Mouse (Mus musculus) heart, postnatal 25 days (tissue): ENCODE measurements around the gene Tmco1. TPM values are rescaled to one million over a fixed set of nuclear protein-coding genes. Genes with fewer than 3 reads are reported as not detected.

ENCODE experiments used
- DNase-seq: peaks from one replicate; pipeline ENCODE4 v3.0.0; 2022; ENCODE audit warnings: low spot score
- intact Hi-C: fragments of 180-260 bp; cut with DNase I; formaldehyde crosslinking; loops from one replicate; pipeline ENCODE4 v1.15.1; 2025
- total RNA-seq, 2 experiments: library from RNA; stranded (reverse); gene quantifications; 2 replicates each; pipeline ENCODE4 v1.2.3; 2021

Tmco1 gene
- total RNA-seq = 10 to 100 TPM; 87.3 to 94.7 TPM

GRCm38 (mm10) chr1:167308261-167309054 lies at the start of gene Tmco1:
TSS of gene Tmco1 (plus strand) at chr1:167308378.
- intact Hi-C loops = loop anchor here (2.0 kb wide), 1 partner anchor 22 kb away; no protein-coding TSS in a partner anchor
- DNase-seq = peak; percentile 93

GRCm38 (mm10) chr1:167259702-167260101 lies 48.5 kb upstream of the Tmco1 start:
- no peak for DNase-seq
- intact Hi-C loops = no loop called here

GRCm38 (mm10) chr1:167261750-167262149 lies 46.4 kb upstream of the Tmco1 start:
- no peak for DNase-seq
- intact Hi-C loops = no loop called here

- intact Hi-C loops = no loop called here
- DNase-seq = no peak
Observed at GRCm38 (mm10) chr1:167262489-167263041, 45.6 kb upstream of the Tmco1 start.

GRCm38 (mm10) chr1:167265366-167265765 lies 42.8 kb upstream of the Tmco1 start:
- intact Hi-C loops = no loop called here
- DNase-seq = no peak

- intact Hi-C loops = no loop called here
- no peak for DNase-seq
Observed at GRCm38 (mm10) chr1:167266720-167267119, 41.5 kb upstream of the Tmco1 start.

GRCm38 (mm10) chr1:167268360-167269063 lies 39.7 kb upstream of the Tmco1 start:
- intact Hi-C loops = no loop called here
- DNase-seq = no peak

GRCm38 (mm10) chr1:167269350-167269811 lies 38.8 kb upstream of the Tmco1 start:
- no peak for DNase-seq
- intact Hi-C loops = no loop called here

GRCm38 (mm10) chr1:167269856-167270270 lies 38.3 kb upstream of the Tmco1 start:
- intact Hi-C loops = no loop called here
- DNase-seq = peak; percentile 73

- intact Hi-C loops = no loop called here
- no peak for DNase-seq
Observed at GRCm38 (mm10) chr1:167270342-167271111, 37.7 kb upstream of the Tmco1 start.

- DNase-seq = no peak
- intact Hi-C loops = no loop called here
Observed at GRCm38 (mm10) chr1:167271304-167271703, 36.9 kb upstream of the Tmco1 start.

GRCm38 (mm10) chr1:167271841-167272240 lies 36.3 kb upstream of the Tmco1 start:
- DNase-seq = no peak
- intact Hi-C loops = no loop called here

GRCm38 (mm10) chr1:167273380-167274163 lies 34.6 kb upstream of the Tmco1 start:
- no peak for DNase-seq

GRCm38 (mm10) chr1:167274646-167275390 lies 33.4 kb upstream of the Tmco1 start:
- intact Hi-C loops = no loop called here
- no peak for DNase-seq

More at GRCm38 (mm10) chr1:167273380-167274163, 34.6 kb upstream of the Tmco1 start:
- intact Hi-C loops = no loop called here

GRCm38 (mm10) chr1:167278395-167278794 lies 29.8 kb upstream of the Tmco1 start:
- DNase-seq = no peak
- intact Hi-C loops = no loop called here

- DNase-seq = no peak
- intact Hi-C loops = no loop called here
Observed at GRCm38 (mm10) chr1:167279160-167279715, 28.9 kb upstream of the Tmco1 start.

GRCm38 (mm10) chr1:167280061-167280460 lies 28.1 kb upstream of the Tmco1 start:
- intact Hi-C loops = loop anchor here (5.0 kb wide), 1 partner anchor 38 kb away; no protein-coding TSS in a partner anchor

GRCm38 (mm10) chr1:167282112-167282511 lies 26.1 kb upstream of the Tmco1 start:
- DNase-seq = no peak
- intact Hi-C loops = loop anchor here (5.0 kb wide), 1 partner anchor 40 kb away; no protein-coding TSS in a partner anchor

More at GRCm38 (mm10) chr1:167280061-167280460, 28.1 kb upstream of the Tmco1 start:
- DNase-seq = no peak
